Mouse (Mus musculus): Measurements from ENCODE around the gene Srrt. TPM values are rescaled to one million over a fixed set of nuclear protein-coding genes. Genes with fewer than 3 reads are reported as not detected.

Gene Srrt
- polyA plus RNA-seq, 1 experiment, result 461 TPM

DNA sequence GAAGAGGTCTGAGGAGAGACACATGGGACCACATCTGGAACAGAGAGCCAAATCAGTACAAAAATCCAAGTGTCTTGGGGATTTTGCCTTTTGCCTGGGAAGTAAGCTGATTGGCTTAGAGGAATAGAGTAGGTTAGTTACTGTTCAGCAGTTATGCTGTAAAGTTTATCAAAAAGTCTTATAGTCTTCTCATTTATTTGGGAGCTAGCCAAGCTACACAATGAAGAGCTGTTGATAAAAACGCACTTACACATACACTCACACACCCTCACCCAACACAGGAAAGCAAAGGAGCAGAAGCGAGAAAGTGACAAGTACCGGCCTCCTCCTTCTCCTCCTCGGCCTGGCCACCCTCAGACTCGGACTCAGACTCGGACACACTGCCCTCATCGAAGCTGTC is 8.2 kb downstream of the Srrt start:
- no peak overlapping the region for H3K4me3 ChIP-seq (replicated peaks; ENCODE audit: control insufficient read depth, low read depth, low read length)
- 81% methylated on average over 7 of the region's 7 CpGs for WGBS
- TF ChIP-seq POLR2A (IDR thresholded peaks at IDR 0.05; ENCODE audit: borderline replicate concordance, control insufficient read depth, low read depth, low read length), result no peak
- TF ChIP-seq CTCF (IDR thresholded peaks at IDR 0.05; ENCODE audit: control insufficient read depth, insufficient read depth, low read length), result no peak
- H3K27ac ChIP-seq (ENCODE audit: control insufficient read depth, insufficient read depth, low read depth, low read length, poor library complexity), result no peak overlapping the region
- no peaks in the 10 kb centered on the region for H3K4me1 ChIP-seq (ENCODE audit: control insufficient read depth, insufficient read depth, low read length)

DNA sequence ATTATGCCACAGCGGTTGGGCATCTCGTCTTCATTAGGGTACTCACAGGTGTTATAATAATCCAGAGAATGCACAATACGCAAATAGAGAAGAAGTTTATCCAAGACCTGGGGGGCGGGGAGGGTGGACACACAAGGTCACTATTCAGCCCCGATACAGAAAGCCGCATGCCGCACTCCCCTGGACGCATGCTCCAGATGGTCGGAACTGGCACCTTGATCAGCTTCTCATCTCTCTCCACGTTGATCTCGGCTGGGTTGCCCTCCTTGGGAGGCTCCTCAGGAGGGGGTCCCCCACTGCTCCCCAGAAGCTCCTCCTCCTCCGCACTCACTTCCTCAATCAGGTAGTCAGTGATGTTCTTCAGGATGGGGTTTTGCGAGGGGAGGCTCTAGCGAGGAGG is 10.3 kb downstream of the Srrt start:
- H3K4me1 ChIP-seq (ENCODE audit: control insufficient read depth, insufficient read depth, low read length), result no peaks in the 10 kb centered on the region
- no peak overlapping the region for H3K4me3 ChIP-seq (replicated peaks; ENCODE audit: control insufficient read depth, low read depth, low read length)
- WGBS, result 89% methylated on average over 14 of the region's 14 CpGs
- no peak overlapping the region for H3K27ac ChIP-seq (ENCODE audit: control insufficient read depth, insufficient read depth, low read depth, low read length, poor library complexity)
- TF ChIP-seq POLR2A (IDR thresholded peaks at IDR 0.05; ENCODE audit: borderline replicate concordance, control insufficient read depth, low read depth, low read length), result no peak
- TF ChIP-seq CTCF (IDR thresholded peaks at IDR 0.05; ENCODE audit: control insufficient read depth, insufficient read depth, low read length), result no peak

DNA sequence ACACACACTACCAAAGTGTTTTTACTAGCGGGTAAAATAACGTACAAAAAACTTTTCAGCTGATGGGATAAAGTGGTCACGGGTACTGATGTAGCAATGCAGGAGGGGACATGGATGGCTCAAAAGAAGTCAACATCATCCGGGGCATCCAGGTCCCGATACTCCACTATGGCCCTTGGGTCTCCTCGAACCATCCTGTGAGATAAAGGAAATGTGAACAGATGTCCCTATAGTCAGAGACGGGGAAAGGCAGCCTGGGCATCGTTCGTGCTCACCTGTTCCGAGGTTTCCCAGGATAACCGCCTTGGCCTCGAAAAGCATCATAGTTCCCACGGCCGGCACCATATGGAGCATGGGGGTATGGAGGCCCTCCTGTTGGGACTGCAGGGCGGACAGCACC is 11.8 kb downstream of the Srrt start:
- no peaks in the 10 kb centered on the region for H3K4me1 ChIP-seq (ENCODE audit: control insufficient read depth, insufficient read depth, low read length)
- WGBS, result 93% methylated on average over 15 of the region's 15 CpGs
- no peak overlapping the region for H3K4me3 ChIP-seq (replicated peaks; ENCODE audit: control insufficient read depth, low read depth, low read length)
- no peak for TF ChIP-seq CTCF (IDR thresholded peaks at IDR 0.05; ENCODE audit: control insufficient read depth, insufficient read depth, low read length)
- H3K27ac ChIP-seq (ENCODE audit: control insufficient read depth, insufficient read depth, low read depth, low read length, poor library complexity), result no peak overlapping the region

DNA sequence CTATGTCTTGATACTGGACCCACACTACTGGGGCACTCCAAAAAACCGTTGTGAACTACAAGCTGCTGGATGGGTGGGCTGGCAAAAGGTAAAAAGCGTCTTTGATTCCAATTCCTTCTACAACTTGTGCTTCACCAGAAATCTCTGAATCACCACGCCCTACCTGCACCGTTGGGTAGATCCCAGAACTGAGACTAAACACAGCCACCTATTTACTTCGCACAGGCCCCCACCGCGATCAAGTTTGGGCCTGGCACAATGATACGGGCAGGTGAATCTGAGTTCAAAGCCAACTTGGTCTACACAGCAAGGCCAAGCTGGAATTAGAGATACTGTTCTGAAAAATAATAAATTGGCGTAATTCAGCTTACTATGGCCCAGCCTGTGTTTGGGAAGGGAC is 12.2 kb downstream of the Srrt start:
- WGBS, result 84% methylated on average over 9 of the region's 9 CpGs
- Histone ChIP-seq H3K4me3 (replicated peaks; ENCODE audit: control insufficient read depth, low read depth, low read length) (no peak overlapping the region), H3K27ac (ENCODE audit: control insufficient read depth, insufficient read depth, low read depth, low read length, poor library complexity) (no peak overlapping the region; the same call in 1 of the 2 replicates), H3K4me1 (ENCODE audit: control insufficient read depth, insufficient read depth, low read length) (no peaks in the 10 kb centered on the region)
- TF ChIP-seq CTCF (IDR thresholded peaks at IDR 0.05; ENCODE audit: control insufficient read depth, insufficient read depth, low read length), result no peak
- no peak for TF ChIP-seq POLR2A (IDR thresholded peaks at IDR 0.05; ENCODE audit: borderline replicate concordance, control insufficient read depth, low read depth, low read length)

DNA sequence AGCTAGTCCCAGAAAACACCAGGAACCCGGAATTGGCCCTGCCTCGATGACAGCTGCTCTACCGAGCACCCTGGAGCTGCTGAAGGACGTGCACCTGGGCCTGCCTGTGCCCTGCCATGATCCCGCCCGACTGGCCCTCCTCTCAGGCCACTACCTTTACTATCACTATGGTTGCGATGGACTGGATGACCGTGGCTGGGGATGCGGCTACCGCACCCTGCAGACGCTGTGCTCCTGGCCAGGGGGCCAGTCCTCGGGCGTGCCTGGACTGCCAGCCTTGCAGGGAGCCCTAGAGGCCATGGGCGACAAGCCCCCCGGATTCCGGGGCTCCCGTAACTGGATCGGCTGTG is 12.8 kb downstream of the Srrt start:
- 20% methylated on average over 18 of the region's 18 CpGs for WGBS
- peak overlapping the region; percentile 66 for H3K4me3 ChIP-seq (replicated peaks; ENCODE audit: control insufficient read depth, low read depth, low read length)
- peak overlapping the region; percentile 51 for H3K27ac ChIP-seq (ENCODE audit: control insufficient read depth, insufficient read depth, low read depth, low read length, poor library complexity)
- no peaks in the 10 kb centered on the region for H3K4me1 ChIP-seq (ENCODE audit: control insufficient read depth, insufficient read depth, low read length)
- TF ChIP-seq CTCF (IDR thresholded peaks at IDR 0.05; ENCODE audit: control insufficient read depth, insufficient read depth, low read length) (no peak), POLR2A (IDR thresholded peaks at IDR 0.05; ENCODE audit: borderline replicate concordance, control insufficient read depth, low read depth, low read length) (no peak)

DNA sequence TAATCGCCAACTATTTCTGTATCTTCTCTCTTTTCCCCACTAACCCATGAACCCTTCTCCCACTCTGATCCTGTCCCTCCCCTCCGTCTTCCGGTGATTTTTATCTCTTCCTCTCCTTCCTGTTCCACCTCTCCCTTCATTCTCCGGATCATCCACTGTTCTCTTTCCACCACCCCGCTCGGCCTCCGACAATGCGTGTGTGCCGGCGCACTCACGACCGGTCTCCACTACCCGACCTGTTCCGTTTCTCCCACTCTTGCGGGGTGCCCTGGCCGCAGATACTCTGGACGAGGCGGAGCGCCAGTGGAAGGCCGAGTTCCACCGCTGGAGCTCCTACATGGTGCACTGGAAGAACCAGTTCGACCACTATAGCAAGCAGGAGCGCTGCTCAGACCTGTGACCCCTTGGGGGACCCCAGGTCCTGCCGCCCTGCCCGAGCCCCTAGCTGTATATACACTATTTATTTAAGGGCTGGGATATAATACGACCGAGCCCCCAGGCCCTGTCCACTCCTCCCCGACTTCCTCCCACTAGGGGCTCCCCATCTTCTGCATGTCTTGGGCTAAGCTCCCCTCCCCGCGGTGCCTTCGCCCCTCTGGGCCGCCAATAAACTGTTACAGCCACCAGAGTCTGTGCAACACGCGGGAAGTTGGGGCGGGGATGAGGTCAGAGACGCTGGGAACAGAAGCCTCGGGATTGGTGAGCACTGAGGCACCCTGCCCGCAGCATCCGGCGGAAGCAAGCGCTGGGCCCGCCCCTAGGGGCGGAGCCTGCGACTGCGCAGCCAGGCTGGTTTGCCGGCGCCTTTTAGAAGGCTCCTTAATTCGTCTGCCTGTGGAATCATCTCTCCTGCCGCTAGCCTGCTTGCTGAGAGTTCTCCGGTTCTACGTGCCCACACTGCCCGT is 13.4 kb downstream of the Srrt start, which contains the start of gene Ufsp1:
Ufsp1 (plus strand) TSS at position 791 of the 905 bp plus-strand sequence.
- no peak for TF ChIP-seq CTCF (IDR thresholded peaks at IDR 0.05; ENCODE audit: control insufficient read depth, insufficient read depth, low read length)
- peak; percentile 86; the same call in 1 of the 2 replicates for TF ChIP-seq POLR2A (IDR thresholded peaks at IDR 0.05; ENCODE audit: borderline replicate concordance, control insufficient read depth, low read depth, low read length)
- H3K27ac ChIP-seq (ENCODE audit: control insufficient read depth, insufficient read depth, low read depth, low read length, poor library complexity), result peak within 1 kb of the TSS; percentile 80
- WGBS, result under 1% methylated on average over 52 of the region's 52 CpGs
- peak within 1 kb of the TSS; percentile 66 for H3K4me3 ChIP-seq (replicated peaks; ENCODE audit: control insufficient read depth, low read depth, low read length)
- H3K4me1 ChIP-seq (ENCODE audit: control insufficient read depth, insufficient read depth, low read length), result no peaks in the 10 kb centered on the region

DNA sequence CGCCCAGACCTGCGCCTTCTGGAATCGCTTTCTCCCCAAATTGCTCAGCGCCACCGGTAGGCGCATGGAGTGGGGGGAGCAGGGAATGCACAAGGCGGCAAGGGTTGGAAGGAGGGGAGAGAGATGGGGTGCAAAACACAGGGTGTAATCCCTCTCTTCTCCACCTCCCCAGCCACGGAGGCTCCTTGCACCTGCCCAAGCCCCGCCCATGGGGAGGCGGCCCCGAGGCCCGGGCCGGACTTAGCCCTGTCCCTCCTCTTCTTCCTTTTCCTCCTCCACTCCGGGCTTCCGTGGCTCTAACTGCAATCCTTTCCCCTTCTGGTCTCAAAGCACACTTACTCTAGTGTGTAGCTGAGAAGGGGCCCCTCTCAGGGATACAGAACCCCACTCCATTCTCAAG is 14.2 kb downstream of the Srrt start:
- Histone ChIP-seq H3K4me1 (ENCODE audit: control insufficient read depth, insufficient read depth, low read length) (no peaks in the 10 kb centered on the region), H3K27ac (ENCODE audit: control insufficient read depth, insufficient read depth, low read depth, low read length, poor library complexity) (peak overlapping the region; percentile 28), H3K4me3 (replicated peaks; ENCODE audit: control insufficient read depth, low read depth, low read length) (peak overlapping the region; percentile 65)
- WGBS, result 2% methylated on average over 15 of the region's 15 CpGs
- TF ChIP-seq CTCF (IDR thresholded peaks at IDR 0.05; ENCODE audit: control insufficient read depth, insufficient read depth, low read length), result no peak
- TF ChIP-seq POLR2A (IDR thresholded peaks at IDR 0.05; ENCODE audit: borderline replicate concordance, control insufficient read depth, low read depth, low read length), result peak; percentile 49; the same call in 1 of the 2 replicates

DNA sequence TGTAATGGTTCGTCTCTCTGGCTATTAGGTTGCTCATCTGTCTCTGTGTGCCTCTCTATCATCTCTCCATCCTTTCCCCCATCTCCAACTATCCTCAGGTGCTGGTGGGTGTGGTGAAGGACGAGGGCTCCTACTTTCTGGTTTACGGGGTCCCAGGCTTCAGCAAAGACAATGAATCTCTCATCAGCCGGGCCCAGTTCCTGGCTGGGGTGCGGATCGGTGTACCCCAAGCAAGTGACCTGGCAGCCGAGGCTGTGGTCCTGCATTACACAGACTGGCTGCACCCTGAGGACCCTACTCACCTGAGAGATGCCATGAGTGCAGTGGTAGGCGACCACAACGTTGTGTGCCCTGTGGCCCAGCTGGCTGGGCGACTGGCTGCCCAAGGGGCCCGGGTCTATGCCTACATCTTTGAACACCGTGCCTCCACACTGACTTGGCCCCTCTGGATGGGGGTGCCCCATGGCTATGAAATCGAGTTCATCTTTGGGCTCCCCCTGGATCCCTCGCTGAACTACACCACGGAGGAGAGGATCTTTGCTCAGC is 16.0 kb downstream of the Srrt start:
- no peak overlapping the region for H3K27ac ChIP-seq (ENCODE audit: control insufficient read depth, insufficient read depth, low read depth, low read length, poor library complexity)
- WGBS, result 75% methylated on average over 15 of the region's 15 CpGs
- no peaks in the 10 kb centered on the region; the same call in 1 of the 2 replicates for H3K4me1 ChIP-seq (ENCODE audit: control insufficient read depth, insufficient read depth, low read length)
- TF ChIP-seq CTCF (IDR thresholded peaks at IDR 0.05; ENCODE audit: control insufficient read depth, insufficient read depth, low read length) (no peak), POLR2A (IDR thresholded peaks at IDR 0.05; ENCODE audit: borderline replicate concordance, control insufficient read depth, low read depth, low read length) (no peak)
- peak overlapping the region; percentile 47 for H3K4me3 ChIP-seq (replicated peaks; ENCODE audit: control insufficient read depth, low read depth, low read length)

All from bone marrow, adult 2 months (tissue).